Mouse (Mus musculus) spleen, adult 2 months (tissue): ENCODE measurements around the gene Abcc1.

ENCODE experiments used
- CTCF ChIP-seq: fragments of 200-500 bp; IDR thresholded peaks from 2 replicates; pipeline ENCODE4 v1.5.1; 2011; ENCODE audit warnings: mild to moderate bottlenecking, inconsistent platforms; ENCODE audit not compliant: insufficient read depth, insufficient read length, insufficient replicate concordance; ENCODE audit errors: extremely low read depth
- POLR2A ChIP-seq: fragments of 200-500 bp; IDR thresholded peaks from 2 replicates; pipeline ENCODE4 v1.6.1; 2011; ENCODE audit warnings: low read depth, low read length, inconsistent platforms

GRCm38 (mm10) chr16:14366017-14366416 is 4.7 kb downstream of the Abcc1 start:
- TF ChIP-seq CTCF (no peak), POLR2A (no peak)
